Mouse (Mus musculus) monocyte, adult 5-6 weeks (primary cell): Measurements from ENCODE around the gene Katnal1. TPM values are rescaled to one million over a fixed set of nuclear protein-coding genes. Genes with fewer than 3 reads are reported as not detected.
A peak's percentile ranks its signal among the peaks of the same experiment; 100 is the strongest.

ENCODE experiments used
- ATAC-seq: fragments of 153-309, 156-312 bp; replicated peaks from 2 replicates; pipeline ENCODE4 v1.8.0; 2017; ENCODE audit warnings: mild to moderate bottlenecking; ENCODE audit not compliant: low TSS enrichment, insufficient number of reproducible peaks, severe bottlenecking, poor library complexity, low FRiP score
- total RNA-seq: library from RNA; stranded (forward); fragments of 200-1000, 200-491, 200-594 nt; gene quantifications from 3 replicates; pipeline ENCODE4 v1.2.3, GENCODE M21; 2017

The Katnal1 gene
- total RNA-seq, 1 experiment from 2014 or later: 1.5 TPM

DNA sequence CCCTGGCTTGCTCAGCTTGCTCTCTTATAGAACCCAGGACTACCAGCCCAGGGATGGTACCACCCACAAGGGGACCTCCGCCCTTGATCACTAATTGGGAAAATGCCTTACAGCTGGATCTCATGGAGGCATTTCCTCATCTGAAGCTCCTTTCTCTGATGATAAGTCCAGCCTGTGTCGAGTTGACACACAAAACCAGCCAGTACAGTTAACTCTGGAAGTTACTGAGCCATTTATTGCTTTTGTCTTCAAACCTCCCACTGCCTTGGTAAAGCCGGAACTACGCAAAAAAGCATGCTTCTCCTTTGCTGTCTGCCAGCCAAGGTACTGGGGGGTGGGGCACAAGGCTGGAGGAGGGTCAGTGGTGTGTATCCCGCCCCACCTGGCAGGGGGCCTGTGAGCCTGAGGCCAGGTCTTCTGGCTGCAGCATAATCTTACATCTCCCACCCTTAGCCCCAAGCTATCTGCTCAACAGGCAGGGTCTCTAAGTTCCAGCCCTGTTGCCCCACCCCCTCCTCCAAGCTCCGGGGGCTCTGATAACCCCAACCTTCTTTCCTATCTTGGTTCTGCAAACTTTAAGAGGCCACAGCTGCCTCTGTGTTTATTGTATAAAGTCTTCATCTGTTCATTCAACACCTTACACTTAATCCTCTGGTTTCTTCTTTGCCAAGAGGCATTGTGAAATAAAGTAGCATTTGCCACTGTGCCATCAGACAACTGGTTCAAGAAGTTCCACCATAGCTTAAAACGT is 6.1 kb upstream of the Katnal1 start:
- no peak for ATAC-seq

DNA sequence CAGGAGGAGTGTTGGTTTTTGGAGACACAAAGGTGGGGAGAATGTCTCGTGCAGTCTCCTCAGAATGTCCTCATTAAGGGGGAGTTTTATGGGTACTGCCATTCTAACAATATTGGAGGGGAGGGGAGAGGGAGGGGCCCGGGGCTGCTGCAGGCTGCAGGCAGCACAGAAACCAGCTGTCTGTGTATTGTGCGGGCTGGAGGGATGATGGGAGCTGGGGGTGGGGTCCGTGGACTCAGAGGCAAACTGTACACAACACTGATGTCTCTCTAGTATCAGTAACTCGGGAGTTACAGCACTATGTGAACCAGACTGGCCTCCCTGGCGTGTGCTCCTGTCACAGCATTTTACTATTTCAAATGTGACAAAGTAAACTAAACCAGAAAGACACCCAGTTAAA is 5.3 kb upstream of the Katnal1 start:
- ATAC-seq: no peak

GRCm38 (mm10) chr5:148933767-148934166 is 4.6 kb upstream of the Katnal1 start:
- ATAC-seq: no peak

- no peak for ATAC-seq
These were observed 2.2 kb upstream of the Katnal1 start for GRCm38 (mm10) chr5:148931301-148931700.

DNA sequence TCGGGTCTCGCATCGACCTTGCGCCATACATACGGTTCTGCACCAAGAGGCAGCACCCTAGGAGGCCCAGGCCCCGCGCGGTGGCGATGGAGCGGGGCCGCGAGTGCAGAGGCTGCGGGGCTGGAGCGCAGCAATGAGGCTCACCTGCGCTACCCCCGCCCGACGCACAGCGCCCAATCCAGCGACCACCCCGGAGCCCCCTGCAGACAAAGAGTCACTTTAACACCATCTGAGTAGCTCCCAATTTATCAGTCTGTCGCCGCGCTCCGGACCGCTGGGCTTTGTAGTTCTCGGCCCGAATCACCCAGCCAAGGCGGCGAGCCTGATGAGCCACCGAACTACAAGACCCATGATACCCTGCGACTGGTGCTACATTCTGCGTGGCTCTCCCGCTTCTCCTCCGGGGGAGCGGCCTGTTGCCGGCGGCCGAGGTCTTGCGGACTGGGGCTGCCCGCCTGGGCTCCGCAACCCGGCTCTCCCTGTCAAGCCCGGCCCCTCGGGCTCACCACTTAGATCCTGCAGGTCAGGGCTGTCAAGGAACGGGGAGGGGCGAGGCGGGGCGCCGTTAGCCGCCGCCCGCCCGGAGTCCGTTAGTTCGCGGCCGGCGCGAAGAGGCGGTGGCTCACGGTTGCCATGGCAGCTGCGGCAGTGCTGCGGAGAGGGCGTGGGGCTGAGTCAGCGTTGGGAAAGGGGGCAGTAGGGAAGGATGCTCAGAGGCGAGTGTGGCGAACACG is 571 bp downstream of the Katnal1 start:
- peak; percentile 97 for ATAC-seq

DNA sequence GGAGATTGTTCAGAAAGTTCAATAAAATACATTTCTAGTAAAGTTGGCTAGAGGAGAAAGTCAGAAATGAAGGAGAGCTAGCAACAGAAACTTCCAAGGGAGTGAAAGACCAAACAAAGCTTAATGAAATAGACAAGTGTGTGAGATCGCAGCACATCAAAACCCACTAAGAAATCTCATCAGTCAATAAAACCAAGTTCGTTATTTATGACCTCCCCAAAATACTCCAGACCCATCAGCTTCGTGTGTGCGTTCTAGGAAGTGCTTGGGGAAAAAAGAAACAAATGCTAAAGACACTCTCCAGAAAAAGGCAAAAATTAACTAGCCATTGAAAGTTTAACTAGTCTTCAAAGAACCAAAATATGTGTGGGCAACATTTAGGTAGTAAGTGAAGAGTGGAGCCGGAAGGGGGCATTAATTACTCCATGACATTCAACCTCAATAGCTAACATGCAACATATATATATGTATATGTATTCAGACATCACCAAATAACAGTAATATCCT is 1.4 kb downstream of the Katnal1 start:
- ATAC-seq: no peak

GRCm38 (mm10) chr5:148924586-148924985 is 4.5 kb downstream of the Katnal1 start:
- ATAC-seq: no peak

- ATAC-seq: no peak
These were observed 5.1 kb downstream of the Katnal1 start for GRCm38 (mm10) chr5:148924051-148924450.

GRCm38 (mm10) chr5:148923408-148923807 is 5.7 kb downstream of the Katnal1 start:
- no peak for ATAC-seq

DNA sequence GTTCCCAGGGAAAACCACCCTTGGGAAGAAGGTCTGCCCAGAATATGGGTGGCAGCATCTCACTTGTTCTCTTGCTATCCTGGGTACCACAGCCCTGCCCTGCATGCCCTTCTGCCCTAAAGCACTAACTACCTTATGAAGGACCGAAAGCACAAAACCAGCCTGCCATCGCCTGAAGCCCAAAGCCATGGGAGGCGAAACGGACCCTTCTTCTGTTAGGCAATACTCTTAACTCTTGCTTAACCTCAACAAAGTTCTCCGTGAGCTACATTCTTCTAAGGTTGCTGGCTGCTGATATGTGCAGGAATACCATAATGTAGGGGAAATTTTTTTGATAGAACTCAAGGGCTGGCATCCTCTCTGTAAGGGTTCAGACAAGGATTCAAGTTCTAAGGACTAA is 6.3 kb downstream of the Katnal1 start:
- ATAC-seq: no peak

DNA sequence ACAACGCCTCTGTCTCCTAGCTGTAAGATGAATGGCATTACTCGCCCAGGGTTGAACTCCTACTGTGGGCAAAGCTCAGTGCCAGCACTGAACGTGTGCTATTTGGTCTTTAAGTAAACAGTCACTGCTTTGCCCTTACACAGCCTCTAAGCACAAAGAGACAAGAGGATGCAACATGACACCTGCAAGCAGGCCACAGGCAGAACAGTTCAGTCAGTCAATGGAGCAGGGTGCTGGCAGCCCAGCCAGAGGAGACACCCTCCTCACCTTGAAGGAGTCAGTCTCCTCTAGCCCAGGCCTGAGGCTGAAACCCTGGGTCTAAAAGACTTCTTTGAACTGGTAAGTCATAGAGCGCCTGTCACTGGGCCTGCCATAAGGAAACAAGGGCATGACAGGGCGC is 11.1 kb downstream of the Katnal1 start:
- no peak for ATAC-seq

- no peak for ATAC-seq
These were observed 12.3 kb downstream of the Katnal1 start for GRCm38 (mm10) chr5:148916775-148917174.

GRCm38 (mm10) chr5:148912262-148912661 is 16.9 kb downstream of the Katnal1 start:
- ATAC-seq: no peak

- ATAC-seq: no peak
These were observed 19.1 kb downstream of the Katnal1 start for GRCm38 (mm10) chr5:148910066-148910465.

DNA sequence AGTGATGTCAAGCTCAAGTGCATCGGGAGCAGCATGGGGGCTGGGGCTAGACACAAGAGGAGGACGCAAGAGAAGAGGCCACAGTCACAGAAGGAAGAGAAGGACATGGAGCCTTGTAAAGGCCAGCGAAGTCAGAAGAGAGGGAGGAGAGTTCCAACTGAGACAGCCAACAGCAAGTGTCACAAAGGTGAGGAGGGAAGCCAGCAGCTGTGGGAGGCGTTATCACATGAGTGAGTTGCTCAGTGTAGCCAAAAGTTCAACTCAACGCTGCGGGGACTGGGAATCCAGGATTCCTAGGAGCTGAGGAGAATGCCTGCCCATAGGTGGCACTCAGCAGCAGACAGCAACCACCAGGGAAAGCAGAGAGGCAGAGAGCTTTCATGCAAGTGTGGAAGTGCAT is 19.7 kb downstream of the Katnal1 start:
- ATAC-seq: no peak

GRCm38 (mm10) chr5:148909057-148909395 is 20.1 kb downstream of the Katnal1 start:
- ATAC-seq: no peak

- no peak for ATAC-seq
These were observed 20.7 kb downstream of the Katnal1 start for GRCm38 (mm10) chr5:148908191-148909056.

DNA sequence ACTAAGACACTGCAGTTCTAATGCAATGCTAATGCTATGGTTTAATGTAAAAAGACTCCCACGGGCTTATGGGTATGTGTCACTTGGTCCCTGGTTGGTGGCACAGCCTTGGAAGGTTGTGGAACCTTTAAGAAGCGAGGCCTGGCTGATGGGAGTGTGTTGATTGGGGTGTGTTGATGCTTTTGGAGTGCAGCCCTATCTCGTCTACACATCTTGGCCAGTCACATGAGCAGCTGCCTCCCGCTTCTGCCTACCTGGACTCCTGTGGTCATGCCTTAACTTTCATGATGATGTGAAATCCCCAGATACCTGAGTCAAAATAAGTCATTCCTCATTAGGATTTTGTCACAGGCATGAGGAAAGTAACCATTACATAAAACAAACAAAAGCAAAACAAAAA is 22.8 kb downstream of the Katnal1 start:
- no peak for ATAC-seq

GRCm38 (mm10) chr5:148904846-148905245 is 24.3 kb downstream of the Katnal1 start:
- no peak for ATAC-seq
